Mouse (Mus musculus) megakaryocyte-erythroid progenitor cell, adult 5 weeks (primary cell): ENCODE measurements around the gene Smim1. TPM values are rescaled to one million over a fixed set of nuclear protein-coding genes. Genes with fewer than 3 reads are reported as not detected.

Source experiments
- polyA plus RNA-seq: library from polyadenylated mRNA; stranded (reverse); fragments of >175 nt; gene quantifications from 2 replicates; pipeline ENCODE4 v1.2.3, GENCODE M21; 2012

Smim1 gene
- 11.9 and 13.7 TPM in 2 replicates for polyA plus RNA-seq

GRCm38 (mm10) chr4:154025641-154026440, at the start of gene Smim1:
Gene Smim1, minus strand, starts transcription at chr4:154026230.

GRCm38 (mm10) chr4:154042577-154042976, 16.5 kb upstream of the Smim1 start, which contains the start of gene Ccdc27:
Gene Ccdc27, minus strand, starts transcription at chr4:154042677.

GRCm38 (mm10) chr4:154011646-154012089, 14.4 kb downstream of the Smim1 start, which contains the start of gene Lrrc47:
Gene Lrrc47, plus strand, starts transcription at chr4:154011731.

GRCm38 (mm10) chr4:153974431-153975291, 51.4 kb downstream of the Smim1 start, which contains the start of the genes Dffb and Cep104:
Gene Dffb, minus strand, starts transcription at chr4:153975126.
Gene Cep104, plus strand, starts transcription at chr4:153975194.

Other genes starting within 250 kb of the Smim1 start
- 95.0 and 99.9 TPM in 2 replicates for gene A430005L14Rik, start 69.0 kb downstream of the Smim1 start, polyA plus RNA-seq
- gene Dffb, start 51.1 kb downstream of the Smim1 start, polyA plus RNA-seq, result 10.1 and 13.8 TPM in 2 replicates
- 6.6 and 7.6 TPM in 2 replicates for gene Cep104, start 51.0 kb downstream of the Smim1 start, polyA plus RNA-seq
- gene Lrrc47, start 14.5 kb downstream of the Smim1 start, polyA plus RNA-seq, result 171 and 221 TPM in 2 replicates
- not detected in 2 replicates for gene Ccdc27, start 16.4 kb upstream of the Smim1 start, polyA plus RNA-seq
- not detected in 2 replicates for gene Trp73, start 114.0 kb upstream of the Smim1 start, polyA plus RNA-seq
- gene Wrap73, start 116.1 kb upstream of the Smim1 start, polyA plus RNA-seq, result 10.4 and 10.8 TPM in 2 replicates
- gene Tprgl, start 134.4 kb upstream of the Smim1 start, polyA plus RNA-seq, result 99.4 and 111 TPM in 2 replicates
- 0.11 and 0.30 TPM in 2 replicates for gene Megf6, start 144.5 kb upstream of the Smim1 start, polyA plus RNA-seq